Mouse (Mus musculus) spleen, adult 2 months (tissue): ENCODE data around the gene Spcs1.

Experiments
- CTCF ChIP-seq: fragments of 200-500 bp; IDR thresholded peaks from 2 replicates; pipeline ENCODE4 v1.5.1; 2011; ENCODE audit warnings: mild to moderate bottlenecking, inconsistent platforms; ENCODE audit not compliant: insufficient read depth, insufficient read length, insufficient replicate concordance; ENCODE audit errors: extremely low read depth
- POLR2A ChIP-seq: fragments of 200-500 bp; IDR thresholded peaks from 2 replicates; pipeline ENCODE4 v1.6.1; 2011; ENCODE audit warnings: low read depth, low read length, inconsistent platforms

- TF ChIP-seq CTCF (no peak), POLR2A (no peak)
Observed at GRCm38 (mm10) chr14:31011588-31011987, 10.1 kb upstream of the Spcs1 start.
